Mouse (Mus musculus) limb, embryonic 14.5 days (tissue): Measurements from ENCODE around the gene Tmem51. TPM values are rescaled to one million over a fixed set of nuclear protein-coding genes. Genes with fewer than 3 reads are reported as not detected.

Experiments used
- ATAC-seq: fragments of 200-750 bp; cut with Nextera tagmentation; 2 replicates; pipeline ENCODE4 v1.8.0; 2017; ENCODE audit warnings: low read depth, moderate number of reproducible peaks, moderate TSS enrichment; ENCODE audit not compliant: low FRiP score
- DNase-seq: peaks from one replicate; pipeline ENCODE4 v3.0.0-alpha.2; 2015; ENCODE audit warnings: low spot score
- H3K27ac ChIP-seq: fragments of 300-500 bp; sonication (generic); replicated peaks from 2 replicates; pipeline ENCODE4 v1.5.1; 2014; ENCODE audit warnings: low read depth, mild to moderate bottlenecking, low read length, moderate library complexity, mixed read lengths
- H3K27me3 ChIP-seq: fragments of 300-500 bp; sonication (generic); 2 replicates; pipeline ENCODE4 v1.6.1; 2014; ENCODE audit warnings: low read length, mixed read lengths; ENCODE audit not compliant: control insufficient read depth, insufficient read depth
- H3K36me3 ChIP-seq: fragments of 300-500 bp; sonication (generic); 2 replicates; pipeline ENCODE4 v1.6.1; 2014; ENCODE audit warnings: mild to moderate bottlenecking, low read length, moderate library complexity, mixed read lengths; ENCODE audit not compliant: control insufficient read depth, insufficient read depth
- H3K4me1 ChIP-seq: fragments of 300-500 bp; sonication (generic); 2 replicates; pipeline ENCODE4 v1.6.1; 2014; ENCODE audit warnings: antibody characterized with exemption, low read length, mixed read lengths; ENCODE audit not compliant: control insufficient read depth, insufficient read depth
- H3K4me2 ChIP-seq: fragments of 300-500 bp; sonication (generic); replicated peaks from 2 replicates; pipeline ENCODE4 v1.6.1; 2014; ENCODE audit warnings: low read depth, mild to moderate bottlenecking, low read length, moderate library complexity; ENCODE audit not compliant: severe bottlenecking
- H3K4me3 ChIP-seq: fragments of 300-500 bp; sonication (generic); replicated peaks from 2 replicates; pipeline ENCODE4 v1.5.1; 2014; ENCODE audit warnings: low read length
- H3K9ac ChIP-seq: fragments of 300-500 bp; sonication (generic); 2 replicates; pipeline ENCODE4 v1.6.1; 2014; ENCODE audit warnings: mild to moderate bottlenecking, low read depth, low read length, moderate library complexity; ENCODE audit not compliant: severe bottlenecking
- H3K9me3 ChIP-seq: fragments of 300-500 bp; sonication (generic); 2 replicates; pipeline ENCODE4 v1.6.1; 2016; ENCODE audit warnings: low read length; ENCODE audit not compliant: control insufficient read depth
- POLR2A ChIP-seq: fragments of 200-500 bp; IDR thresholded peaks from 2 replicates; pipeline ENCODE4 v1.8.0; 2012; ENCODE audit warnings: inconsistent platforms, mild to moderate bottlenecking, moderate library complexity, borderline replicate concordance; ENCODE audit not compliant: insufficient read depth, insufficient read length; ENCODE audit errors: extremely low read depth
- WGBS: fragments of 180-500 bp; shearing (Covaris S2); extraction: QIAGEN DNeasy Blood & Tissue Kit; methylation state at CpG from one replicate; pipeline ENCODE4 v1.1.7; 2014; 5-methylcytosine and 5-hydroxymethylcytosine counted together
- polyA plus RNA-seq, 2 experiments: library from polyadenylated mRNA; depleted of rRNA in 1 of 2; stranded (reverse) in 1 of 2; unstranded in 1 of 2; fragments of >200 nt; fragmentation: Nextera tagmentation in 1 of 2; extraction: Ambion mirVana in 1 of 2; gene quantifications; 2 replicates each; pipeline versions ENCODE4 v1.2.1 to v1.2.3; 2012 to 2014

Gene Tmem51
- polyA plus RNA-seq, 2 experiments, result 12.0 to 19.2 TPM

GRCm38 (mm10) chr4:142097871-142098270 is 13.8 kb upstream of the Tmem51 start:
- Histone ChIP-seq H3K27ac (0 out of 2 replicates have a peak overlapping the region, but pooled peaks have one; percentile 9), H3K4me2 (peak overlapping the region; percentile 4; the same call in 1 of the 2 replicates), H3K36me3 (no peaks in the 10 kb centered on the region), H3K4me3 (no peak overlapping the region), H3K27me3 (no peaks in the 10 kb centered on the region), H3K4me1 (peaks cover 17% of the 10 kb centered on the region; the same call in 1 of the 2 replicates), H3K9me3 (no peaks in the 10 kb centered on the region), H3K9ac (no peak overlapping the region)
- ATAC-seq (peak; percentile 38; the same call in 1 of the 2 replicates), DNase-seq (peak; percentile 71)
- no peak for TF ChIP-seq POLR2A
- 18% methylated on average over 5 of the region's 5 CpGs for WGBS

GRCm38 (mm10) chr4:142095513-142096241 is 11.6 kb upstream of the Tmem51 start:
- peaks cover 17% of the 10 kb centered on the region; the same call in 1 of the 2 replicates for H3K4me1 ChIP-seq
- H3K36me3 ChIP-seq, result no peaks in the 10 kb centered on the region
- no peaks in the 10 kb centered on the region for H3K27me3 ChIP-seq
- DNase-seq, result peak; percentile 67
- H3K4me2 ChIP-seq, result no peak overlapping the region
- H3K9me3 ChIP-seq, result no peaks in the 10 kb centered on the region
- ATAC-seq, result peak; percentile 46; the same call in 1 of the 2 replicates
- 0 out of 2 replicates have a peak overlapping the region, but pooled peaks have one; percentile 45 for H3K27ac ChIP-seq
- WGBS, result 36% methylated on average over 15 of the region's 15 CpGs
- H3K4me3 ChIP-seq, result no peak overlapping the region
- TF ChIP-seq POLR2A, result no peak
- peak overlapping the region; percentile 18; the same call in 1 of the 2 replicates for H3K9ac ChIP-seq

GRCm38 (mm10) chr4:142094386-142094785 is 10.3 kb upstream of the Tmem51 start:
- Histone ChIP-seq H3K9ac (no peak overlapping the region), H3K4me2 (no peak overlapping the region), H3K36me3 (no peaks in the 10 kb centered on the region), H3K9me3 (no peaks in the 10 kb centered on the region), H3K27me3 (no peaks in the 10 kb centered on the region), H3K4me3 (no peak overlapping the region), H3K27ac (no peak overlapping the region), H3K4me1 (peaks cover 17% of the 10 kb centered on the region; the same call in 1 of the 2 replicates)
- no peak for TF ChIP-seq POLR2A
- ATAC-seq, result no peak
- WGBS, result 86% methylated on average over 11 of the region's 11 CpGs
- DNase-seq, result no peak

GRCm38 (mm10) chr4:142091100-142091499 is 7.0 kb upstream of the Tmem51 start:
- Histone ChIP-seq H3K36me3 (no peaks in the 10 kb centered on the region), H3K9me3 (no peaks in the 10 kb centered on the region), H3K4me2 (no peak overlapping the region), H3K27ac (no peak overlapping the region), H3K4me3 (no peak overlapping the region), H3K27me3 (no peaks in the 10 kb centered on the region), H3K4me1 (peaks cover 5% of the 10 kb centered on the region; the same call in 1 of the 2 replicates), H3K9ac (no peak overlapping the region)
- DNase-seq (no peak), ATAC-seq (no peak)
- no peak for TF ChIP-seq POLR2A
- 54% methylated on average over 2 of the region's 2 CpGs for WGBS

GRCm38 (mm10) chr4:142089966-142090365 is 5.9 kb upstream of the Tmem51 start:
- DNase-seq, result no peak
- H3K9ac ChIP-seq, result no peak overlapping the region
- H3K4me1 ChIP-seq, result 0 out of 2 replicates have a peak, but pooled peaks cover 5% of the 10 kb centered on the region
- ATAC-seq, result no peak
- H3K27ac ChIP-seq, result no peak overlapping the region
- H3K9me3 ChIP-seq, result no peaks in the 10 kb centered on the region
- H3K36me3 ChIP-seq, result no peaks in the 10 kb centered on the region
- no peaks in the 10 kb centered on the region for H3K27me3 ChIP-seq
- no peak overlapping the region for H3K4me2 ChIP-seq
- 70% methylated on average over 6 of the region's 6 CpGs for WGBS
- TF ChIP-seq POLR2A, result no peak
- H3K4me3 ChIP-seq, result no peak overlapping the region
